Mouse (Mus musculus): Measurements from ENCODE around the gene Crhr1.

GRCm38 (mm10) chr11:104083248-104083647 lies 49.4 kb upstream of the Crhr1 start:
- TF ChIP-seq CTCF (IDR thresholded peaks at IDR 0.05; ENCODE audit: low read depth, low read length) = no peak
- no peak for TF ChIP-seq POLR2A (IDR thresholded peaks at IDR 0.05; ENCODE audit: insufficient read depth, low read length)

Data from ES-Bruce4 (cell line).